Comparison of ENCODE assay signal across 8 mouse cellular contexts in the genomic region with DNA sequence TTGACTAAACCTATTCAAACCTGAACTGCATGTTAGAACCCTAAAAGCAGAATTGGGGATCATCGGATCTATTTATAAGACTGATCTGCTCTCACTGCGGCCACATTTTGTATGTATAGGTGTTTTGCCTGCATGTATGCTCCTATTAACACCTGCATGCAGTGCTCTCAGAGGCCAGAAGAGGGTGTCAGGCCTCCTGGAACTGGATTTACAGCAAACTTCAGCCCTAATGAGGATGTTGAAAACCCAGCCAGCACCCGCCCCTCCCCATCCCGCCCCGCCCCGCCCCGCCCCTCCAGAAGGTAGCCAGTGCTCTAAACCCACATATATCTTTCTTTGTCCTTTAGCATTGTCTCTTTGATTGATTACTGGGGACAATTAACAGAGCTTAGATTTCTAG. TPM values are rescaled to one million over a fixed set of nuclear protein-coding genes. Genes with fewer than 3 reads are reported as not detected.
DNase-seq lines count a peak whose midpoint lies in the region; ATAC-seq and TF ChIP-seq lines count a peak whose summit lies in the region.

No protein-coding gene starts in this region.

- WGBS in bone marrow, adult 2 months, result 1% methylated on average over 7 of the region's 7 CpGs
- WGBS in liver, embryonic 15.5 days (ENCODE audit: insufficient replicate concordance), result 2% methylated on average over 7 of the region's 7 CpGs
- WGBS in spleen, adult 2 months, result 4% methylated on average over 7 of the region's 7 CpGs

- TF ChIP-seq CTCF in left cerebral cortex, adult 2 months (IDR thresholded peaks at IDR 0.05), result peak; percentile 45
- TF ChIP-seq CTCF in bone marrow, adult 2 months (IDR thresholded peaks at IDR 0.05; ENCODE audit: control insufficient read depth, insufficient read depth, low read length), result peak; percentile 65
- TF ChIP-seq CTCF in spleen, adult 2 months (IDR thresholded peaks at IDR 0.05; ENCODE audit: extremely low read depth, insufficient read depth, insufficient read length, insufficient replicate concordance), result peak; percentile 39; the same call in 1 of the 2 replicates

- intact Hi-C loops in left cerebral cortex, adult 2 months (cut with DNase I), result no loop called here
- intact Hi-C loops in left cerebral cortex, postnatal 36 days (cut with DNase I), result no loop called here

- peaks cover 2% of the 10 kb centered on the region; the same call in 1 of the 2 replicates for H3K36me3 ChIP-seq in liver, embryonic 15.5 days (replicated peaks)
- peaks cover 27% of the 10 kb centered on the region for H3K36me3 ChIP-seq in spleen, adult 2 months (ENCODE audit: control insufficient read depth, insufficient read depth, low read length)

- H3K4me1 ChIP-seq in bone marrow, adult 2 months (ENCODE audit: control insufficient read depth, insufficient read depth, low read length), result peaks cover 4% of the 10 kb centered on the region; the same call in 1 of the 2 replicates
- H3K4me1 ChIP-seq in liver, embryonic 15.5 days (replicated peaks), result peaks cover 52% of the 10 kb centered on the region
- H3K4me1 ChIP-seq in spleen, adult 2 months (ENCODE audit: control insufficient read depth, insufficient read depth, insufficient read length), result peaks cover 40% of the 10 kb centered on the region

- peaks cover 27% of the 10 kb centered on the region for H3K27me3 ChIP-seq in liver, embryonic 15.5 days
- H3K27me3 ChIP-seq in spleen, adult 2 months (ENCODE audit: control insufficient read depth, insufficient read depth, low read length), result no peaks in the 10 kb centered on the region

- no peak for DNase-seq in left cerebral cortex, adult 2 months (ENCODE audit: extremely low spot score in 1 of 2, low spot score in 2 of 2)
- DNase-seq in left cerebral cortex, postnatal 36 days (ENCODE audit: low spot score in 2 of 2), result no peak
- peak; percentile 86 to 89 for DNase-seq in spleen, adult 2 months (ENCODE audit: low read depth in 1 of 2, low spot score in 2 of 2)
- no peak for DNase-seq in cerebellum, postnatal 36 days
- DNase-seq in gastrocnemius, adult 8-10 months (ENCODE audit: low spot score in 2 of 2), result no peak

- no peak overlapping the region for H3K9ac ChIP-seq in liver, embryonic 15.5 days

- H3K9me3 ChIP-seq in liver, embryonic 15.5 days (replicated peaks), result no peaks in the 10 kb centered on the region

- peak overlapping the region; percentile 90 for H3K4me2 ChIP-seq in liver, embryonic 15.5 days

- no peak for TF ChIP-seq POLR2A in bone marrow, adult 2 months (IDR thresholded peaks at IDR 0.05; ENCODE audit: borderline replicate concordance, control insufficient read depth, low read depth, low read length)
- no peak for TF ChIP-seq POLR2A in spleen, adult 2 months (IDR thresholded peaks at IDR 0.05; ENCODE audit: low read depth, low read length)

- H3K27ac ChIP-seq in left cerebral cortex, adult 2 months, result no peak overlapping the region
- peak overlapping the region; percentile 96; the same call in 1 of the 2 replicates for H3K27ac ChIP-seq in bone marrow, adult 2 months (ENCODE audit: control insufficient read depth, insufficient read depth, low read depth, low read length, poor library complexity)
- no peak overlapping the region for H3K27ac ChIP-seq in liver, embryonic 15.5 days (replicated peaks)
- peak overlapping the region; percentile 84 for H3K27ac ChIP-seq in spleen, adult 2 months (ENCODE audit: insufficient read depth, low read length)

- H3K4me3 ChIP-seq in left cerebral cortex, adult 2 months, result no peak overlapping the region
- peak overlapping the region; percentile 79 for H3K4me3 ChIP-seq in bone marrow, adult 2 months (replicated peaks; ENCODE audit: control insufficient read depth, low read depth, low read length)
- H3K4me3 ChIP-seq in liver, embryonic 15.5 days (replicated peaks), result peak overlapping the region; percentile 36
- peak overlapping the region; percentile 60; the same call in 1 of the 2 replicates for H3K4me3 ChIP-seq in spleen, adult 2 months (ENCODE audit: extremely low read depth, insufficient read depth, insufficient read length)

- peak; percentile 68 to 84 for ATAC-seq in hematopoietic stem cell, adult 5-6 weeks (replicated peaks in 1 of 2; ENCODE audit: insufficient read depth in 1 of 2, low FRiP score in 2 of 2, low TSS enrichment in 1 of 2, low read depth in 1 of 2, poor library complexity in 2 of 2, severe bottlenecking in 2 of 2)
- ATAC-seq in liver, embryonic 15.5 days (ENCODE audit: insufficient read depth), result peak; percentile 43; the same call in 1 of the 2 replicates

RNA-seq across cellular contexts. Expression of a gene that starts 2.7 kb away (rescaled TPM):
- 1 to 10 TPM in 1 of 2 experiments, under 1 TPM in 1; 0.47 to 1.2 TPM for total RNA-seq in left cerebral cortex, adult 2 months (2021)
- total RNA-seq in left cerebral cortex, postnatal 36 days (2021), result 1 to 10 TPM in 1 of 2 experiments, under 1 TPM in 1; 0.94 to 1.1 TPM
- 30.1 and 77.2 TPM in 2 replicates for polyA plus RNA-seq in bone marrow, adult 2 months (2011; ENCODE audit: insufficient read depth, insufficient read length, low replicate concordance, missing spikeins)
- total RNA-seq in hematopoietic stem cell, adult 5-6 weeks (2017), result 29.5 and 43.7 TPM in 2 replicates
- polyA plus RNA-seq in liver, embryonic 15.5 days (2015; fragmentation: Nextera tagmentation; extraction: Ambion mirVana), result 14.1 and 14.9 TPM in 2 replicates
- polyA plus RNA-seq in spleen, adult 2 months (2012; rRNA removed), result 72.7 and 87.2 TPM in 2 replicates
- 1 to 10 TPM in 1 of 4 experiments, under 1 TPM in 3; 0.39 to 1.2 (median 0.57) TPM for total RNA-seq in gastrocnemius, adult 8-10 months (2022)

RNA-seq across cellular contexts. Expression of a gene that starts 12.9 kb away (rescaled TPM):
- total RNA-seq in left cerebral cortex, adult 2 months (2021), result 10 to 100 TPM; 55.3 to 61.5 TPM
- total RNA-seq in left cerebral cortex, postnatal 36 days (2021), result 10 to 100 TPM; 54.9 to 60.1 TPM
- 41.6 and 85.0 TPM in 2 replicates for polyA plus RNA-seq in bone marrow, adult 2 months (2011; ENCODE audit: insufficient read depth, insufficient read length, low replicate concordance, missing spikeins)
- total RNA-seq in hematopoietic stem cell, adult 5-6 weeks (2017), result 104 and 211 TPM in 2 replicates
- 109 and 112 TPM in 2 replicates for polyA plus RNA-seq in liver, embryonic 15.5 days (2015; fragmentation: Nextera tagmentation; extraction: Ambion mirVana)
- polyA plus RNA-seq in spleen, adult 2 months (2012; rRNA removed), result 33.2 and 40.2 TPM in 2 replicates
- 10 to 100 TPM; 59.2 to 76.6 (median 66.0) TPM for total RNA-seq in gastrocnemius, adult 8-10 months (2022)

RNA-seq across cellular contexts. Expression of a gene that starts 17.3 kb away (rescaled TPM):
- 1 to 10 TPM; 3.3 to 4.5 TPM for total RNA-seq in left cerebral cortex, adult 2 months (2021)
- 1 to 10 TPM; 1.9 to 2.9 TPM for total RNA-seq in left cerebral cortex, postnatal 36 days (2021)
- polyA plus RNA-seq in bone marrow, adult 2 months (2011; ENCODE audit: insufficient read depth, insufficient read length, low replicate concordance, missing spikeins), result 2.2 TPM in 1 of 2 replicates, not detected in the other
- total RNA-seq in hematopoietic stem cell, adult 5-6 weeks (2017), result not detected in 2 replicates
- polyA plus RNA-seq in liver, embryonic 15.5 days (2015; fragmentation: Nextera tagmentation; extraction: Ambion mirVana), result 0.31 and 0.32 TPM in 2 replicates
- polyA plus RNA-seq in spleen, adult 2 months (2012; rRNA removed), result 0.42 and 0.74 TPM in 2 replicates
- under 1 TPM; 0.48 to 0.99 (median 0.78) TPM for total RNA-seq in gastrocnemius, adult 8-10 months (2022)

RNA-seq across cellular contexts. Expression of a gene that starts 29.7 kb away (rescaled TPM):
- under 1 TPM in 1 of 2 experiments, not detected in 1; 0.29 TPM for total RNA-seq in left cerebral cortex, adult 2 months (2021)
- total RNA-seq in left cerebral cortex, postnatal 36 days (2021), result under 1 TPM; 0.15 to 0.20 TPM
- polyA plus RNA-seq in bone marrow, adult 2 months (2011; ENCODE audit: insufficient read depth, insufficient read length, low replicate concordance, missing spikeins), result 0.27 TPM in 1 of 2 replicates, not detected in the other
- 0.13 TPM in 1 of 2 replicates, not detected in the other for total RNA-seq in hematopoietic stem cell, adult 5-6 weeks (2017)
- polyA plus RNA-seq in liver, embryonic 15.5 days (2015; fragmentation: Nextera tagmentation; extraction: Ambion mirVana), result 0.71 and 0.82 TPM in 2 replicates
- not detected in 2 replicates for polyA plus RNA-seq in spleen, adult 2 months (2012; rRNA removed)
- total RNA-seq in gastrocnemius, adult 8-10 months (2022), result not detected

RNA-seq across cellular contexts. Expression of a gene that starts 35.7 kb away (rescaled TPM):
- total RNA-seq in left cerebral cortex, adult 2 months (2021), result 10 to 100 TPM; 42.2 to 52.4 TPM
- 10 to 100 TPM; 32.9 to 54.4 TPM for total RNA-seq in left cerebral cortex, postnatal 36 days (2021)
- 75.9 and 131 TPM in 2 replicates for polyA plus RNA-seq in bone marrow, adult 2 months (2011; ENCODE audit: insufficient read depth, insufficient read length, low replicate concordance, missing spikeins)
- 5.9 and 6.3 TPM in 2 replicates for total RNA-seq in hematopoietic stem cell, adult 5-6 weeks (2017)
- polyA plus RNA-seq in liver, embryonic 15.5 days (2015; fragmentation: Nextera tagmentation; extraction: Ambion mirVana), result 7.9 and 8.0 TPM in 2 replicates
- 55.8 and 68.0 TPM in 2 replicates for polyA plus RNA-seq in spleen, adult 2 months (2012; rRNA removed)
- 10 to 100 TPM; 16.0 to 20.8 (median 17.4) TPM for total RNA-seq in gastrocnemius, adult 8-10 months (2022)

Comparison
In these comparisons a context has a peak if more than half of its experiments do, and no peak if none do; other contexts are left out.
1. DNase-seq: peak in spleen, adult 2 months (2 of 2); none in left cerebral cortex, adult 2 months (0 of 2), left cerebral cortex, postnatal 36 days (0 of 2), cerebellum, postnatal 36 days (0 of 2) and gastrocnemius, adult 8-10 months (0 of 2).
2. H3K27ac ChIP-seq: peak in bone marrow, adult 2 months (single experiment) and spleen, adult 2 months (single experiment); none in left cerebral cortex, adult 2 months (single experiment) and liver, embryonic 15.5 days (single experiment).
3. RNA of a gene that starts 2.7 kb away (total RNA-seq): 29.5 to 43.7 TPM in hematopoietic stem cell, adult 5-6 weeks; 0.47 to 1.2 TPM in left cerebral cortex, adult 2 months, 0.94 to 1.1 TPM in left cerebral cortex, postnatal 36 days and 0.39 to 1.2 TPM in gastrocnemius, adult 8-10 months; every median in the first group is over 10 times any median in the second.
4. Peak in every context shown above with its lines, with median percentiles within 50 percentile points of each other: CTCF ChIP-seq.